Mouse (Mus musculus) regulatory T cell (primary cell): ENCODE results near the gene Mis18a.

Experiments
- in situ Hi-C: fragments of 300-600 bp; cut with MboI, MseI; formaldehyde crosslinking; loops from one replicate; pipeline ENCODE4 v1.15.1; 2025; ENCODE audit warnings: high pct_unique_total_duplicates

The Mis18a gene

GRCm38 (mm10) chr16:90704161-90704825 is 22.9 kb downstream of the Mis18a start:
- in situ Hi-C loops: loop anchor here (25.0 kb wide), 1 partner anchor 317 kb away; the partner anchor contains the start of gene Hunk

GRCm38 (mm10) chr16:90703646-90704045 is 23.6 kb downstream of the Mis18a start:
- in situ Hi-C loops: loop anchor here (25.0 kb wide), 1 partner anchor 316 kb away; the partner anchor contains the start of gene Hunk

- in situ Hi-C loops: loop anchor here (25.0 kb wide), 1 partner anchor 314 kb away; the partner anchor contains the start of gene Hunk
These were observed 25.7 kb downstream of the Mis18a start for GRCm38 (mm10) chr16:90701541-90701940.

GRCm38 (mm10) chr16:90699390-90699789 is 27.8 kb downstream of the Mis18a start:
- in situ Hi-C loops: no loop called here

- in situ Hi-C loops: no loop called here
These were observed 30.9 kb downstream of the Mis18a start for GRCm38 (mm10) chr16:90696306-90696705.

GRCm38 (mm10) chr16:90695121-90695520 is 32.1 kb downstream of the Mis18a start:
- in situ Hi-C loops: no loop called here

GRCm38 (mm10) chr16:90694719-90695118 is 32.5 kb downstream of the Mis18a start:
- in situ Hi-C loops: no loop called here

- in situ Hi-C loops: no loop called here
These were observed 33.6 kb downstream of the Mis18a start for GRCm38 (mm10) chr16:90693625-90694024.

- in situ Hi-C loops: no loop called here
These were observed 34.4 kb downstream of the Mis18a start for GRCm38 (mm10) chr16:90692704-90693385.

- in situ Hi-C loops: no loop called here
These were observed 39.4 kb downstream of the Mis18a start for GRCm38 (mm10) chr16:90687687-90688263.

- in situ Hi-C loops: no loop called here
These were observed 40.2 kb downstream of the Mis18a start for GRCm38 (mm10) chr16:90687011-90687410.

GRCm38 (mm10) chr16:90684092-90684491 is 43.1 kb downstream of the Mis18a start:
- in situ Hi-C loops: no loop called here

GRCm38 (mm10) chr16:90679984-90680383 is 47.2 kb downstream of the Mis18a start:
- in situ Hi-C loops: no loop called here

- in situ Hi-C loops: no loop called here
These were observed 48.4 kb downstream of the Mis18a start for GRCm38 (mm10) chr16:90678820-90679219.

GRCm38 (mm10) chr16:90676920-90677574 is 50.2 kb downstream of the Mis18a start:
- in situ Hi-C loops: no loop called here

- in situ Hi-C loops: no loop called here
These were observed 52.6 kb downstream of the Mis18a start for GRCm38 (mm10) chr16:90674651-90675050.

GRCm38 (mm10) chr16:90673507-90674354 is 53.5 kb downstream of the Mis18a start:
- in situ Hi-C loops: no loop called here
